Mouse (Mus musculus): ENCODE results near the gene Atp6ap1l.

- TF ChIP-seq CTCF (IDR thresholded peaks at IDR 0.05; ENCODE audit: low read depth, low read length) (no peak), POLR2AphosphoS5 (IDR thresholded peaks at IDR 0.05; ENCODE audit: insufficient replicate concordance, low read depth, low read length) (no peak), GATA1 (IDR thresholded peaks at IDR 0.05; ENCODE audit: borderline replicate concordance, low read length) (no peak)
These were observed 61.7 kb downstream of the Atp6ap1l start for GRCm38 (mm10) chr13:90843412-90843811.
